Mouse (Mus musculus): ENCODE measurements around the gene Ddx5.
"Not testable (repeated sequence)": the region's sequence is repeated elsewhere in the genome, so short reads cannot be mapped to it uniquely, and the experiment has no call there.

Ddx5 gene

DNA sequence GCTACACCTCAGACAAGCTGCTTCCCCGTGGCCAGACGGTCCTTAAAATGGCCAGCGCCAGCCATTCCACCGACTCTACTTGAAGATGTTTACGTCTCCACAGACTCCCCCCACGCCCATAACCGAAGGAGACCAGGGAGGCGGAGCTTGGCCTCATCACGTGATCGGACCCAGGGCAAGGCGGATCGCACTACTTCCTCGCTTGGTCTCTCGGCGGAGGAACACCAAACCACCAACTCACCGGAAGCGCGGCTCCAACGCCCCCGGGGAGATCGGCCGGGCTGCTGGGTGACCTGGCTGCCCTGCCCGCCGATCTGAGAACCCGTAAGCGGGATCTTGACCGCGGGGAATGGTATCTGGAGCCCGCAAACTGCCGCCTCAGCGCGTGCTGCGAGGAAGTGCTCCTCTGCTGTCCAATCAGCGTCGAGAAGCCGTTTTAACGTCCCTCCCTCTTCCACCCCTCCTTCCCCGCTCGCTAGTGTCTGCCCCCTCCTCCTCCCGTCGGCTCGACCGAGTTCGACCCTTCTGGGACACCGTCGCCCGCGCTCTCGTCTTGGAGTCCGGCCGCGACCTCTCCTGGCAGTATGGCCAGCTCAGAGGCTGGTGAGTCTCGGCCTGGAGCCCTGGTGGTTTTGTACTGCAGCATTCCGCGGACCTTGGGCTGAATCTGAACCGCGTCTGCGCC is at the start of gene Ddx5, which contains the start of gene Cep95:
Gene Ddx5, minus strand, starts transcription at position 411 of the 685 bp plus-strand sequence.
Gene Cep95, plus strand, starts transcription at position 478 of the 685 bp plus-strand sequence.
- DNase-seq (ENCODE audit: low spot score), result peak; percentile 98

DNA sequence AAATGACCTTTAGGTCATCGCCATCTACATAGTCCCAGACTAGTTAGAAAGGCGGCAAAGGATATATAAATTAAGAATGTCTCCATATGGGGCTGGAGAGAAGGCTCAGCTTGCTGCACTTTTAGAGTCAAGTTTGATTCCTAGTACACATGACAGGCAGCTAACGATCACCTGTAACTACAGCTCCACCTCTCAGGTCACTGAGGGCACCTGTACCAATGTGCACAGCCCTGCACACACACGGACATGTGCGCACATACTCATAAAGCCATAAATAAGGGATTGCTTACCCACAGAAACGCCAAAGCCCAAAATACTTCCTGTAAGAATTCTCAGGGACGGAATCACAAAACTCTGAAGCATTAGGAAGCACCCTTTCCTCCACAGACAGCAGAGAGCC is 39.1 kb upstream of the Ddx5 start:
- no peak for DNase-seq (ENCODE audit: low spot score)

DNA sequence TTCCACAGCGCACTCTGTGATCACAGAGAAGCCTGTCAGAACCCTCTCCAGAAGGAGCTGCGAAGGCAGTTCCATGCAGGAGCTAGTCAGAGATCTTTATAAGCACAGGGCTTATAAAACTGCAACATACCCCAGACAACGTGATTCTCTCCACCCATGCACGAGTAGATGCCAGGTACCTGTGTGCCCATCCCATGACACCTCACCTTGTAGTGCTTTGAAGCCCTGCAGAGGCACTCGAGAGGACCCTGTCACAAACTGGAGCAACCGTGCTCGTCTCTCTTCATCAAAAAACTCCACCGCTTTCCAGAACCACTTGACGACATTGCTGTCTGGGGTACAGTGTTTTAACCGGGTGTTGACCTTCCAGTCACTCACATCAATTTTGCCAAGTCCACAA is 35.4 kb upstream of the Ddx5 start:
- DNase-seq (ENCODE audit: low spot score), result no peak

DNA sequence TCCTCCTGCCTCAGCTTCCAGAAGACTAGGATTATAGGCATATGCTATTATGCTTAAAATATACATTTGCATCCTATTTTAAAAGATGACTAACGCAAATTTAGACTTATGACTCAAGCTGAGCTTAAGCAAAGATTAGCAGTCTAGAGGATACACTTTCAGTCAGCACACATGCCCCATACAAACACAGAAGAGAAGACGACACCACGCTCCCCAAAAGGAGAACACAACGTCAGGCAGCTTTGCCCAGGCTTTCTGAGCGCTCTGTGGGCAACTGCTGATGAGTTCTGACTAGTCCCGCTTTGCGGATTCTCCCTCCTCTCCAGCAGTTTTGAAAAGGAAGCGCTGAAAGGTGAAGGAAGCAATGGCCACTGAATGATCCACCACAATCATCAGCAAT is 34.8 kb upstream of the Ddx5 start:
- no peak for DNase-seq (ENCODE audit: low spot score)

- DNase-seq (ENCODE audit: low spot score), result no peak
These were observed 33.9 kb upstream of the Ddx5 start for GRCm38 (mm10) chr11:106822911-106823310.

- no peak for DNase-seq (ENCODE audit: low spot score)
These were observed 33.5 kb upstream of the Ddx5 start for GRCm38 (mm10) chr11:106822491-106822890.

DNA sequence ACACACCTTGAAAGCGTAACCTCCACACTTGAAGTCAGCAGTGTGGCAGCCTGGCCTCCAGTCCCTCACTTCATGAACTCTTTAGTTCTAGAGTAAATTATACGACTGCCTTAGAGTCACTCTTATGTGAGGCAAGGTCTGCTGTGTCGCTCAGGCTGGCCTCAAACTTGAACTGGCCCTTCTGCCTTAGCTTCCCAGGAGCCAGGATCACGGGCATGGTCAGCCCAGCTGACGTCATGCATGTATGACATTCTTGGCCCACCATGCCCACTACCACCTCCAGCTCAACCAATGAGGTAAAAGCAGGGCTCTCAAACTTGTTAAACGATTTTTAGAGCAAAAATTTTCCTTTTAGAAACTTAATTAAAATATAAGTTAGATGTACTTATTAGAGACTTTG is 32.4 kb upstream of the Ddx5 start:
- no peak for DNase-seq (ENCODE audit: low spot score)

DNA sequence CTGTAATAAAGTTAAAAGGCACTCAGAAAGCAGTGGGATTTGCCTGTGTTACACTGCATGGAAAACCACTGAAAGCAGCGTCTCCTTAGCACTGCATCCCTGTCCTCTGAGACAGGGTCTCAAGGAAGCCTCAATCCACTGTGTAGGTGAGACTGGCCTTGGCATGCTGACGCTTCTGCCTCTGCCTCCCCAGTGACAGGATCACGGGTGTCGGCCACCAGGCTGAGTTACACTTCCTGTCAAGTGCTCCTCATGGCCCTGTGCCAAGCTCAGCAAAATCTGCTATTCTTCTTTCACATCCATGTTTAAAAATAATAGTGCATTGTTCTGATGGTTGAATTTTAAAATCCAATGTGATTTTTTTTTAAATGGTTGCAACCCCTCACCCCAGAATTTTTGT is 32.0 kb upstream of the Ddx5 start:
- peak; percentile 43 for DNase-seq (ENCODE audit: low spot score)

DNA sequence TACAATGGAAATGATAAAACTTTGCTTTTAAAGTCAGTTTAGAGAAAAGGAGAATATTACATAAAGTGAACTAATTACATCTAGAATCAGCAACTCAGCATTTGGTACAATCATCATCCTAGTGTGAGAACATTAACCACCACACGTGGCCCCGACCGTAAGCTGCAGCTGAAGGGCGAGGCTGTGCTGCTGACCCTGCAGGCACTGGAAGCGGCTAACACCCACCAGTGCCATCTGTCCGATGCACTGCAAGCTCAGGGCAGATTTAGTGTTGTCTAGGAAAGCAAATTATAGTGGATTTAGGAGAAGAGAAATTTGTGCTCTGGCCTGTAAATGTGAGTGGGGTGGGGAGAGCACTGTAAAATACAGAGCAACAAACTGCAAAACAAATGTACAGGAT is 31.3 kb upstream of the Ddx5 start:
- no peak for DNase-seq (ENCODE audit: low spot score)

GRCm38 (mm10) chr11:106819595-106819994 is 30.6 kb upstream of the Ddx5 start:
- DNase-seq (ENCODE audit: low spot score), result no peak

- no peak for DNase-seq (ENCODE audit: low spot score)
These were observed 29.4 kb upstream of the Ddx5 start for GRCm38 (mm10) chr11:106818341-106818740.

- no peak for DNase-seq (ENCODE audit: low spot score)
These were observed 28.8 kb upstream of the Ddx5 start for GRCm38 (mm10) chr11:106817808-106818207.

- no peak for DNase-seq (ENCODE audit: low spot score)
These were observed 28.2 kb upstream of the Ddx5 start for GRCm38 (mm10) chr11:106817156-106817555.

DNA sequence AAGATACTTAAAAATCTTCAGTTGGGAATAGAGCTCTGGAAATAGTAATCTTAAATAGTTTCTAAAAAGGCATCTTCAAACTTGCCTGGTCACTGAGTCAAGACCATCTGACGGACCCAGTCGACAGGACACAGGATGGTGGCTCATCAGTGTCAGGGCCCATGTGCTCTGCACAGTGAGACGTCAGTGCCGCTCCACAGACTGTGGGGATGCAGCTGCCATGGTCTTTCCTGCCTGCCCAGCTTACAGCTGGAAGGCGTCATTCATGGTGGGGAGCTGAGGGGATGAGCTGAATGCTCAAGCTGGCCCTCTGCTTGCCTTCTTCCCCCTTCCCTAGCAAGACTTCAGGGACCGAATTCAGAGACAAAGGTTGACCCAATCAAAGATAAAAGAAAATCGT is 27.3 kb upstream of the Ddx5 start:
- DNase-seq (ENCODE audit: low spot score), result no peak

DNA sequence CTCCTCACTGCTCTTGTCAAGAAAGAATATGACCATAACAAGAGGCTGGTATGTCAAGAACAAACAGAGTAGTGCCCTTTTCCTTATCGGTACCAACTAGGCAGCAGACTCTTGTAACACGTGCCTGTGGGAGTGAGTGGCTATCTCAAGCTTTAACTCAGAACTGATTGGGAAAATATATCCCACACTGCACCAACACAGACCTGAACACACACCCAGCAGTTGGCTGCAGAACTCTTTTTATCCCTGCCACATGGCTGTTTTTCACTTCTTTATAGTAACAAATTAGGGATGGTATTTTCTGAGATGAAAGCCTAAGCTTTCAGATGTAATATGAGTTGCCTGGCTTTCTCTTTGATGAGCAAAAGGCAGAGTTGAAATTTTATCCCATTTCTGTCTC is 26.8 kb upstream of the Ddx5 start:
- DNase-seq (ENCODE audit: low spot score), result no peak

DNA sequence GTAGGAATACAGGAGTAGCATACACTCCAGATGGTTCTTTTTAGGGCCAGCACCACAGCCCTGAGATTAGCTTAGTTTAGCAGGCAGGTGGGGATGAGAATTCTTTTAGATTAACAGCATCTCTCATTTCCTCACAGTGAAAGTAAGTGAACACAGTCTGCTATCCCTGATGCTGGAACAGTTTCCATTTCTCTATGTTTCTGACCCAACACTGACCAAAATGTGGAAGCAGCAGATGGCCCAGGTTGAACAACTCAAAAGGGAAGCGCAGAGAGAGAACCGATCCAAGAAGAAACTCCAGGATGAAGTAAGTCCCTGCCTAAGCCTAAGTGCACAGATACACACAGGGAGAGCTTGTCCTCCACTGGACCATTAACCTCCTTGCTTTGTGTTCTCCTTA is 26.3 kb upstream of the Ddx5 start:
- DNase-seq (ENCODE audit: low spot score), result no peak

GRCm38 (mm10) chr11:106814601-106815320 is 25.8 kb upstream of the Ddx5 start:
- no peak for DNase-seq (ENCODE audit: low spot score)

DNA sequence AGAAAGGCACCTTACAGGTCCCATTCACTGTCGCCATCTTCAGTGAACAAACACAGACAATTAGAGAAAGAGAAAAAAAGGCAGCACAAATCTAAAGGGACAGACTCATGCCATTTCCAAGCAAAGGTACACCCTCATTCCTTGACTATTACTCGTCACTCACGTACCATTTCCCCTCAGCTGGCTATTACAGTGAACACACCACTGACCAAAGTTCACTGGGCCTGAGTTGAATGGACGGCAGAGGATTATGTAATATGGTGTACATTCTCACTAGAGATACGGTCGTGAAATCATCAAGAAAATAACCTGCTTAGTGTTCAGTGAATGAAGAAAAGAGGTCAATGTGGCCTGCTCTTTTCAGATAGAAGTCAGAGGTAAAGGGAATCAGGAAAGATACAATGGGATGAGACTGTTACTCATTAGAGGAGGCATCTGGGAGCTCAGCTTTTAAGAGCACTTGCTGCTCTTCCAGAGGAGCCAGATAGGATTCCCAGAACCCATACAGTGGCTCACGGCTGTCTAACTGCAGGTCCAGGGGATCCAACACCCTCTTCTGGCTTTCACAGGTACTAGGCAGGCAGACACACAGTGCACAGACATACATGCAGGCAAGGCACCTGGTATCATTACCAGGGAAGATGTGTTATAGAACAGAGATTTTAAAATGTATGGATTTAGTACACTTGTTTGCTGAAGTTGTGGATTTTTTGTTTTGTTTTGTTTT is 23.6 kb upstream of the Ddx5 start:
- no peak for DNase-seq (ENCODE audit: low spot score)

- DNase-seq (ENCODE audit: low spot score), result not testable (repeated sequence)
These were observed 18.5 kb upstream of the Ddx5 start for GRCm38 (mm10) chr11:106807442-106807841.

- no peak for DNase-seq (ENCODE audit: low spot score)
These were observed 13.2 kb upstream of the Ddx5 start for GRCm38 (mm10) chr11:106802069-106802627.

DNA sequence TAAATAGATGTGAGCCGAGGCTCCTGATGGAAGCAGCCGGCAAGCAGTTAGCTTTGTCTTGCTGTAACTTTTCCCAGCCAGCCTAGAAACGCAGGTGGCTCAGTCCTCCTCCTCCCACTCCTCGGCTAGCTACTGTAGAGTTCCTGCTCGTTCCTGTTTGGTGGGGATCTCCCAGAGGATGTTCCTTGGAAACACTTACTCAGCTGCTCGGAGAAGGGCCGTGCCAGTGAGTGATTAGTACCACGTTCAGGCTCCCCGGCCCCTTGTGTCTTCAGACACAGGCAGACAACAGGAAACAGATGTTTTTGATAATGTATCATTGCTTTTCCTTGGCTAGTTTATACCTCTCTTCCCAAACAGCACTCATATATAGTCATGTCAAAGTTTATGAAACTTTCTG is 6.7 kb upstream of the Ddx5 start:
- no peak for DNase-seq (ENCODE audit: low spot score)

GRCm38 (mm10) chr11:106793846-106794245 is 4.9 kb upstream of the Ddx5 start:
- DNase-seq (ENCODE audit: low spot score), result no peak

GRCm38 (mm10) chr11:106789649-106790048 is 664 bp upstream of the Ddx5 start:
- no peak for DNase-seq (ENCODE audit: low spot score)
